Mouse (Mus musculus): ENCODE measurements around the gene Pdzrn3.
A peak's percentile ranks its signal among the peaks of the same experiment; 100 is the strongest.

DNA sequence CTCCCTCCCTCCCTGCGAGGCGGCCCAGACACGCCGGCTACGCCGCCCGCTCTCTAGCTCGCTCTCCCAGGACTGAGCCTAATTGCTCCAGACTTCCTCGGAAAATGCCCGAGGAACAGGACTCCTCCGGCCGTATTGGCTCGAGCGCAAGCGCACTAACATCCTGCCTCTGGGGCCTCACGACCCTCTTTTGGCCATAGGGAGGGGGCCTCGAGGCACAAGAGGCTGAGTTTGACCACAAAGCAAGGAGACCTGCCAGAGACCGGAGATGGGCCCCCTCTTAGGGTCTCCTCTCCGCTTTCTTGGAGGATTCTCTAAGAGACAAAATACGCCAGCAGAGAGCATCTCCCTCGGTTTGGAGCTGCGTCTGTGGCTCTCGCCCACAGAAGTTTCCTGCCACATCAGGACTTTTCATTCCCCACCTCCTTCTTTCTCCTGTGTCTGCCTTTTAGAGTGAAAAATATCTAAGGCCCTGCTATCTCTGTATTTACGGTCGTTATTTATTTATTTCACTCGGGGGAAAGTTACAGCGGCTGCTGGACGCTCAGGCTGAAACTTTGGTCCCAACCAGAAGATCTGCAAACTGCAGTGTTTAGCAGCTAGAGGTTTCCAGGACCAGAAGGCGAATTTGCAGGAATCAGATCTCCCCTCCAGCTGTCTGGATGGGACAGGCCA, 375 bp upstream of the Pdzrn3 start:
- peak; percentile 95 for TF ChIP-seq POLR2A (IDR thresholded peaks at IDR 0.05; ENCODE audit: low read depth, low read length)
- no peak for TF ChIP-seq CTCF (IDR thresholded peaks at IDR 0.05; ENCODE audit: borderline replicate concordance, insufficient read depth, low read length)
